Mouse (Mus musculus) heart, postnatal 0 days (tissue): ENCODE results near the gene Fhad1. TPM values are rescaled to one million over a fixed set of nuclear protein-coding genes. Genes with fewer than 3 reads are reported as not detected.

Experiments used
- ATAC-seq: fragments of 200-750 bp; cut with Nextera tagmentation; 2 replicates; pipeline ENCODE4 v1.8.0; 2017; ENCODE audit warnings: low read depth, moderate number of reproducible peaks, moderate library complexity; ENCODE audit not compliant: insufficient read depth
- DNase-seq: peaks from one replicate; pipeline ENCODE4 v3.0.0-alpha.2; 2016; ENCODE audit warnings: low spot score
- H3K27ac ChIP-seq: fragments of 300-500 bp; sonication (generic); 2 replicates; pipeline ENCODE4 v1.5.1; 2014; ENCODE audit warnings: low read depth, mild to moderate bottlenecking
- H3K27me3 ChIP-seq: fragments of 300-500 bp; sonication (generic); 2 replicates; pipeline ENCODE4 v1.6.1; 2014; ENCODE audit warnings: low read length, mixed read lengths; ENCODE audit not compliant: control insufficient read depth, insufficient read depth
- H3K36me3 ChIP-seq: fragments of 300-500 bp; sonication (generic); replicated peaks from 2 replicates; pipeline ENCODE4 v1.6.1; 2014; ENCODE audit warnings: low read length, mixed read lengths; ENCODE audit not compliant: control insufficient read depth, insufficient read depth
- H3K4me1 ChIP-seq: fragments of 300-500 bp; sonication (generic); 2 replicates; pipeline ENCODE4 v1.6.1; 2014; ENCODE audit warnings: antibody characterized with exemption; ENCODE audit not compliant: control insufficient read depth, insufficient read depth
- H3K4me2 ChIP-seq: fragments of 300-500 bp; sonication (generic); 2 replicates; pipeline ENCODE4 v1.6.1; 2014; ENCODE audit warnings: low read depth, mild to moderate bottlenecking, low read length, moderate library complexity
- H3K4me3 ChIP-seq: fragments of 300-500 bp; sonication (generic); 2 replicates; pipeline ENCODE4 v1.5.1; 2014; ENCODE audit warnings: low read depth, low read length
- H3K9ac ChIP-seq: fragments of 300-500 bp; sonication (generic); replicated peaks from 2 replicates; pipeline ENCODE4 v1.6.1; 2014; ENCODE audit warnings: low read depth, low read length, mixed read lengths
- H3K9me3 ChIP-seq: fragments of 300-500 bp; sonication (generic); replicated peaks from 2 replicates; pipeline ENCODE4 v1.6.1; 2016; ENCODE audit warnings: low read length; ENCODE audit not compliant: control insufficient read depth
- CTCF ChIP-seq: IDR thresholded peaks from 2 replicates; pipeline ENCODE4 v1.5.1; 2016; ENCODE audit warnings: antibody characterized with exemption, control low read depth, low read depth
- EP300 ChIP-seq: IDR thresholded peaks from 2 replicates; pipeline ENCODE4 v1.6.1; 2016; ENCODE audit warnings: antibody characterized with exemption, low read depth
- WGBS: fragments of 180-500 bp; shearing (Covaris S2); extraction: QIAGEN DNeasy Blood & Tissue Kit; methylation state at CpG from one replicate; pipeline ENCODE4 v1.1.7; 2014; 5-methylcytosine and 5-hydroxymethylcytosine counted together
- polyA plus RNA-seq: library from polyadenylated mRNA; unstranded; fragments of >200 nt; fragmentation: Nextera tagmentation; extraction: Ambion mirVana; gene quantifications from 2 replicates; pipeline ENCODE4 v1.2.1, GENCODE M21; 2015
- total RNA-seq: library from RNA; depleted of rRNA; stranded (reverse); fragments of >200 nt; gene quantifications from 2 replicates; pipeline ENCODE4 v1.2.3, GENCODE M21; 2014; ENCODE audit warnings: low replicate concordance

Fhad1 gene
- total and polyA plus RNA-seq, 2 experiments from 2014 or later = 2.7 TPM; not detected in 1

GRCm38 (mm10) chr4:142048391-142048790 is 33.5 kb upstream of the Fhad1 start:
- no peak overlapping the region for H3K9ac ChIP-seq
- H3K4me2 ChIP-seq = no peak overlapping the region
- ATAC-seq (no peak; the same call in 1 of the 2 replicates), DNase-seq (peak; percentile 39)
- peaks cover 22% of the 10 kb centered on the region for H3K4me1 ChIP-seq
- TF ChIP-seq EP300 (no peak), CTCF (no peak)
- H3K27ac ChIP-seq = no peak overlapping the region
- H3K27me3 ChIP-seq = no peaks in the 10 kb centered on the region
- no peak overlapping the region for H3K4me3 ChIP-seq
- no peaks in the 10 kb centered on the region for H3K36me3 ChIP-seq
- H3K9me3 ChIP-seq = no peaks in the 10 kb centered on the region
- 18% methylated on average over 8 of the region's 8 CpGs for WGBS

DNA sequence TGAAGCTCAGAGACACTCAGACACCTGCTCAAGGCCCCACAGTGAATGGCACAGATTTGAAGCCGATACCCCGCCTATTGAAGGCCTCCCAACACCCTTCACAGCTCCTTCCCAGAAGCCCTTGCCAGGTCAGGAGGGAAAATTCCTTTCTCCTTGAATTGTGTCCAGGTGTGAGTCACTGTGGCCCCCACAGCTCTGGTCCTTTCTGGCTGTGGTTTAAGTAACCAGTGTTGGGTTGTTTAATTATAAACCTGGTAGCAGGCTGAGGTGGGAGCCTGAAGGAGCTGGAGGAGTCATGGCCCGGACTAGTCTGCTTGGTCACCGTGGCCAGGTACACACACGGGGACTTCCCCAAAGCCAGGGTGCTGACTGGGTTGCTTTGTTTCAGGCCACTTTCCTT is 32.1 kb upstream of the Fhad1 start:
- TF ChIP-seq CTCF (no peak), EP300 (no peak)
- no peak overlapping the region for H3K9ac ChIP-seq
- H3K27me3 ChIP-seq = no peaks in the 10 kb centered on the region
- no peaks in the 10 kb centered on the region for H3K9me3 ChIP-seq
- 82% methylated on average over 5 of the region's 5 CpGs for WGBS
- no peak overlapping the region for H3K4me3 ChIP-seq
- H3K4me1 ChIP-seq = peaks cover 18% of the 10 kb centered on the region
- no peak for DNase-seq
- H3K4me2 ChIP-seq = no peak overlapping the region
- H3K36me3 ChIP-seq = no peaks in the 10 kb centered on the region
- H3K27ac ChIP-seq = no peak overlapping the region
- ATAC-seq = no peak

- no peak overlapping the region for H3K4me3 ChIP-seq
- H3K27me3 ChIP-seq = no peaks in the 10 kb centered on the region
- DNase-seq = no peak
- 74% methylated on average over 7 of the region's 7 CpGs for WGBS
- H3K4me1 ChIP-seq = peaks cover 23% of the 10 kb centered on the region
- no peak overlapping the region for H3K9ac ChIP-seq
- no peaks in the 10 kb centered on the region for H3K36me3 ChIP-seq
- H3K4me2 ChIP-seq = no peak overlapping the region
- H3K9me3 ChIP-seq = no peaks in the 10 kb centered on the region
- ATAC-seq = no peak
- H3K27ac ChIP-seq = no peak overlapping the region
- TF ChIP-seq CTCF (no peak), EP300 (no peak)
Observed at GRCm38 (mm10) chr4:142046496-142046895, 31.6 kb upstream of the Fhad1 start.

DNA sequence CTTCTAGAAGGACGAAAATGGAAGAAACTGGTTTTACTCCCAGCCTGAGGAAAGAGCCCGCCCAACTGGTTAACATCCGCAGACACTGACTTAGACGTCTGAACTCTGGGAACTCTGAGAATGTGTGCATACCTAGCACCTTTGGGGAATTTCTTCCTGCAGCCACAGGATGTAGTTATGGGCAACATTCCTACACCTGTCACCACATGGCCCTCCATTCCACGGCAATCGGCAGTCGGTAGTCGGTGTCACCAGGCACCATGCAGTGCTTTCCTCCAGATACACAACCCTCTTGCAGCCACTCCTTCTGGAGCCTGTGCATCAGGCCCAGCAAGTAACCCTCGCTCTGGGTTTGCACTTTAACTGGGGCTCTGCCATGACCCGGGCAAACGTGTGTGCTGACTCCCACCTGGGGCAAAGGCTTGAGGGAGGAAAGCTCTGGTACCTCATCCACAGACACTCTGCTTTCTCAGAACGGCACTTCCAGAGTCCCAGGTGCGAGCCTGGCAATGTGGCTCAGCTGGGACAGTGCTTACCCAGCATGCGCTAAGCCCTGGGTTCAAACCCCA is 30.8 kb upstream of the Fhad1 start:
- DNase-seq (no peak), ATAC-seq (no peak)
- H3K4me3 ChIP-seq = no peak overlapping the region
- no peak overlapping the region for H3K4me2 ChIP-seq
- 73% methylated on average over 14 of the region's 14 CpGs for WGBS
- H3K9ac ChIP-seq = no peak overlapping the region
- H3K9me3 ChIP-seq = no peaks in the 10 kb centered on the region
- H3K36me3 ChIP-seq = no peaks in the 10 kb centered on the region
- TF ChIP-seq EP300 = no peak
- no peak for TF ChIP-seq CTCF
- peaks cover 29% of the 10 kb centered on the region for H3K4me1 ChIP-seq
- H3K27ac ChIP-seq = no peak overlapping the region
- no peaks in the 10 kb centered on the region for H3K27me3 ChIP-seq

- H3K4me2 ChIP-seq = no peak overlapping the region
- ATAC-seq (no peak), DNase-seq (no peak)
- H3K27ac ChIP-seq = no peak overlapping the region
- no peaks in the 10 kb centered on the region for H3K9me3 ChIP-seq
- H3K4me1 ChIP-seq = peaks cover 29% of the 10 kb centered on the region
- H3K4me3 ChIP-seq = no peak overlapping the region
- no peaks in the 10 kb centered on the region for H3K36me3 ChIP-seq
- no peaks in the 10 kb centered on the region for H3K27me3 ChIP-seq
- no peak overlapping the region for H3K9ac ChIP-seq
- no peak for TF ChIP-seq CTCF
- TF ChIP-seq EP300 = no peak
- 37% methylated on average over 12 of the region's 12 CpGs for WGBS
Observed at GRCm38 (mm10) chr4:142044452-142044851, 29.6 kb upstream of the Fhad1 start.

- peak; percentile 43 for DNase-seq
- 31% methylated on average over 9 of the region's 9 CpGs for WGBS
- TF ChIP-seq EP300 (no peak), CTCF (no peak)
- ATAC-seq = peak; percentile 69
- H3K36me3 ChIP-seq = peaks cover 16% of the 10 kb centered on the region; the same call in 1 of the 2 replicates
- H3K4me2 ChIP-seq = no peak overlapping the region
- H3K27ac ChIP-seq = peak overlapping the region; percentile 86
- H3K9ac ChIP-seq = no peak overlapping the region
- H3K9me3 ChIP-seq = no peaks in the 10 kb centered on the region
- H3K27me3 ChIP-seq = no peaks in the 10 kb centered on the region
- H3K4me1 ChIP-seq = peaks cover 24% of the 10 kb centered on the region
- H3K4me3 ChIP-seq = no peak overlapping the region
Observed at GRCm38 (mm10) chr4:142039662-142040353, 24.9 kb upstream of the Fhad1 start.
